8 mouse cellular contexts compared by ENCODE assay signal in genomic region chr11:120457772-120458751, GRCm38 (mm10). TPM values are rescaled to one million over a fixed set of nuclear protein-coding genes. Genes with fewer than 3 reads are reported as not detected.
A peak's percentile ranks its signal among the peaks of the same experiment; 100 is the strongest.
DNase-seq lines count a peak whose midpoint lies in the region; ATAC-seq lines count a peak whose summit lies in the region.

Gene Oxld1 (minus strand): TSS chr11:120458068.
Gene Ccdc137 (plus strand): TSS chr11:120458115.

- H3K27ac ChIP-seq in brown adipose tissue, adult 24 weeks (replicated peaks; ENCODE audit: low read depth, low read length), result peak within 1 kb of the TSS; percentile 79
- peak within 1 kb of the TSS; percentile 90 for H3K27ac ChIP-seq in heart, embryonic 11.5 days (ENCODE audit: low read depth, low read length)
- peak within 1 kb of the TSS; percentile 92 for H3K27ac ChIP-seq in kidney, embryonic 15.5 days
- H3K27ac ChIP-seq in liver, embryonic 11.5 days (ENCODE audit: low read depth, low read length), result peak within 1 kb of the TSS; percentile 84
- peak within 1 kb of the TSS; percentile 49; the same call in 1 of the 2 replicates for H3K27ac ChIP-seq in stomach, embryonic 14.5 days (ENCODE audit: low read length)

- H3K4me2 ChIP-seq in heart, embryonic 11.5 days, result peak within 1 kb of the TSS; percentile 93
- H3K4me2 ChIP-seq in kidney, embryonic 15.5 days, result peak within 1 kb of the TSS; percentile 85
- H3K4me2 ChIP-seq in liver, embryonic 11.5 days, result peak within 1 kb of the TSS; percentile 88
- peak within 1 kb of the TSS; percentile 94 for H3K4me2 ChIP-seq in stomach, embryonic 14.5 days (replicated peaks; ENCODE audit: low read depth, low read length)

- 5% methylated on average over 62 of the region's 62 CpGs for WGBS in heart, embryonic 11.5 days (ENCODE audit: insufficient replicate concordance)
- 3% methylated on average over 62 of the region's 62 CpGs for WGBS in kidney, embryonic 15.5 days
- 4% methylated on average over 62 of the region's 62 CpGs for WGBS in liver, embryonic 11.5 days
- 4% methylated on average over 62 of the region's 62 CpGs for WGBS in stomach, embryonic 14.5 days

- peaks cover 15% of the 10 kb centered on the region for H3K36me3 ChIP-seq in heart, embryonic 11.5 days (ENCODE audit: control insufficient read depth, insufficient read depth, low read length)
- H3K36me3 ChIP-seq in kidney, embryonic 15.5 days, result peaks cover 44% of the 10 kb centered on the region
- H3K36me3 ChIP-seq in liver, embryonic 11.5 days (ENCODE audit: control insufficient read depth, insufficient read depth, low read length), result peaks cover 27% of the 10 kb centered on the region
- H3K36me3 ChIP-seq in stomach, embryonic 14.5 days (ENCODE audit: control insufficient read depth, insufficient read depth, low read length), result peaks cover 21% of the 10 kb centered on the region

- peak; percentile 34 to 50 for DNase-seq in CD8-positive naive resting alpha-beta T cell, adult 2 months (ENCODE audit: low read depth in 2 of 2, low spot score in 2 of 2)
- DNase-seq in liver, embryonic 11.5 days (ENCODE audit: low spot score), result peak; percentile 87
- peak; percentile 76 for DNase-seq in naive thymus-derived CD4-positive, alpha-beta T cell, adult 2 months (ENCODE audit: low read depth)

- peak; percentile 68 for ATAC-seq in erythroid progenitor cell, adult 5-6 weeks (replicated peaks; ENCODE audit: low FRiP score, poor library complexity, severe bottlenecking)
- ATAC-seq in heart, embryonic 11.5 days (replicated peaks; ENCODE audit: insufficient number of reproducible peaks, low FRiP score, low TSS enrichment), result peak; percentile 82
- ATAC-seq in kidney, embryonic 15.5 days (replicated peaks; ENCODE audit: low FRiP score), result peak; percentile 92
- ATAC-seq in liver, embryonic 11.5 days (replicated peaks; ENCODE audit: low FRiP score), result peak; percentile 88
- peak; percentile 88 for ATAC-seq in stomach, embryonic 14.5 days (ENCODE audit: insufficient number of reproducible peaks, insufficient read depth, low FRiP score, low read depth)

- no peaks in the 10 kb centered on the region for H3K4me1 ChIP-seq in brown adipose tissue, adult 24 weeks (ENCODE audit: control insufficient read depth, insufficient read depth, insufficient read length, low read length)
- H3K4me1 ChIP-seq in heart, embryonic 11.5 days (ENCODE audit: control insufficient read depth, insufficient read depth, low read length), result peaks cover 13% of the 10 kb centered on the region
- H3K4me1 ChIP-seq in kidney, embryonic 15.5 days, result peaks cover 23% of the 10 kb centered on the region
- peaks cover 14% of the 10 kb centered on the region for H3K4me1 ChIP-seq in liver, embryonic 11.5 days (replicated peaks; ENCODE audit: control insufficient read depth, insufficient read depth, low read length)
- peaks cover 16% of the 10 kb centered on the region for H3K4me1 ChIP-seq in stomach, embryonic 14.5 days (ENCODE audit: control insufficient read depth, insufficient read depth, low read length)

- H3K9ac ChIP-seq in heart, embryonic 11.5 days (ENCODE audit: low read depth, low read length), result peak within 1 kb of the TSS; percentile 92
- peak within 1 kb of the TSS; percentile 98 for H3K9ac ChIP-seq in kidney, embryonic 15.5 days
- H3K9ac ChIP-seq in liver, embryonic 11.5 days (ENCODE audit: low read depth, low read length), result peak within 1 kb of the TSS; percentile 95
- H3K9ac ChIP-seq in stomach, embryonic 14.5 days (replicated peaks; ENCODE audit: low read depth, low read length), result peak within 1 kb of the TSS; percentile 75

- H3K9me3 ChIP-seq in heart, embryonic 11.5 days (replicated peaks; ENCODE audit: control insufficient read depth, low read length), result no peaks in the 10 kb centered on the region
- no peaks in the 10 kb centered on the region for H3K9me3 ChIP-seq in kidney, embryonic 15.5 days (replicated peaks)
- no peaks in the 10 kb centered on the region for H3K9me3 ChIP-seq in liver, embryonic 11.5 days (ENCODE audit: control insufficient read depth, low read length)
- no peaks in the 10 kb centered on the region for H3K9me3 ChIP-seq in stomach, embryonic 14.5 days (ENCODE audit: control insufficient read depth, low read depth, low read length)

- H3K4me3 ChIP-seq in brown adipose tissue, adult 24 weeks (ENCODE audit: insufficient read depth, low read depth, low read length), result peak within 1 kb of the TSS; percentile 88
- H3K4me3 ChIP-seq in heart, embryonic 11.5 days (ENCODE audit: low read depth, low read length), result peak within 1 kb of the TSS; percentile 72
- H3K4me3 ChIP-seq in kidney, embryonic 15.5 days (replicated peaks), result peak within 1 kb of the TSS; percentile 94
- H3K4me3 ChIP-seq in liver, embryonic 11.5 days (ENCODE audit: low read depth, low read length), result peak within 1 kb of the TSS; percentile 94
- peak within 1 kb of the TSS; percentile 58 for H3K4me3 ChIP-seq in stomach, embryonic 14.5 days (ENCODE audit: low read depth, low read length)

- no peaks in the 10 kb centered on the region for H3K27me3 ChIP-seq in heart, embryonic 11.5 days (ENCODE audit: control insufficient read depth, insufficient read depth, low read length)
- H3K27me3 ChIP-seq in kidney, embryonic 15.5 days, result no peaks in the 10 kb centered on the region
- H3K27me3 ChIP-seq in liver, embryonic 11.5 days (replicated peaks; ENCODE audit: control insufficient read depth, insufficient read depth, low read length), result no peaks in the 10 kb centered on the region
- H3K27me3 ChIP-seq in stomach, embryonic 14.5 days (ENCODE audit: control insufficient read depth, insufficient read depth, low read length), result no peaks in the 10 kb centered on the region

RNA-seq across cellular contexts. Expression of gene Oxld1, which starts in this region (rescaled TPM):
- 58.7 and 70.2 TPM in 2 replicates for polyA plus RNA-seq in brown adipose tissue, adult 24 weeks (2012; ENCODE audit: insufficient read depth, insufficient read length, missing spikeins)
- total RNA-seq in erythroid progenitor cell, adult 5-6 weeks (2015; ENCODE audit: low replicate concordance), result 4.3 TPM in 1 of 2 replicates, not detected in the other
- total RNA-seq in erythroid progenitor cell, adult 5-6 weeks (2017; ENCODE audit: low replicate concordance), result 1.4 and 5.0 TPM in 2 replicates
- 16.9 and 19.6 TPM in 2 replicates for polyA plus RNA-seq in heart, embryonic 11.5 days (2014; fragmentation: Nextera tagmentation; extraction: Ambion mirVana)
- 13.1 and 13.8 TPM in 2 replicates for polyA plus RNA-seq in kidney, embryonic 15.5 days (2015; fragmentation: Nextera tagmentation; extraction: Ambion mirVana)
- polyA plus RNA-seq in liver, embryonic 11.5 days (2014; fragmentation: Nextera tagmentation; extraction: Ambion mirVana), result 12.7 and 16.8 TPM in 2 replicates
- polyA plus RNA-seq in stomach, embryonic 14.5 days (2014; fragmentation: Nextera tagmentation; extraction: Ambion mirVana), result 15.0 and 15.3 TPM in 2 replicates

RNA-seq across cellular contexts. Expression of gene Ccdc137, which starts in this region (rescaled TPM):
- polyA plus RNA-seq in brown adipose tissue, adult 24 weeks (2012; ENCODE audit: insufficient read depth, insufficient read length, missing spikeins), result 5.7 and 8.6 TPM in 2 replicates
- total RNA-seq in erythroid progenitor cell, adult 5-6 weeks (2015; ENCODE audit: low replicate concordance), result 5.8 and 26.8 TPM in 2 replicates
- total RNA-seq in erythroid progenitor cell, adult 5-6 weeks (2017; ENCODE audit: low replicate concordance), result 21.2 and 24.0 TPM in 2 replicates
- polyA plus RNA-seq in heart, embryonic 11.5 days (2014; fragmentation: Nextera tagmentation; extraction: Ambion mirVana), result 21.3 and 27.5 TPM in 2 replicates
- 40.5 and 41.9 TPM in 2 replicates for polyA plus RNA-seq in kidney, embryonic 15.5 days (2015; fragmentation: Nextera tagmentation; extraction: Ambion mirVana)
- 51.5 and 52.0 TPM in 2 replicates for polyA plus RNA-seq in liver, embryonic 11.5 days (2014; fragmentation: Nextera tagmentation; extraction: Ambion mirVana)
- polyA plus RNA-seq in stomach, embryonic 14.5 days (2014; fragmentation: Nextera tagmentation; extraction: Ambion mirVana), result 30.9 and 31.1 TPM in 2 replicates

Comparison
In these comparisons a context has a peak if more than half of its experiments do, and no peak if none do; other contexts are left out.
1. Peak in every context shown above with its lines: DNase-seq, ATAC-seq, H3K4me3 ChIP-seq and H3K27ac ChIP-seq.